Mouse (Mus musculus): ENCODE measurements around the gene Degs1. TPM values are rescaled to one million over a fixed set of nuclear protein-coding genes. Genes with fewer than 3 reads are reported as not detected.
"Not testable (repeated sequence)": the region's sequence is repeated elsewhere in the genome, so short reads cannot be mapped to it uniquely, and the experiment has no call there.

Gene Degs1
- polyA plus RNA-seq, 1 experiment from 2014 or later, result 129 TPM

DNA sequence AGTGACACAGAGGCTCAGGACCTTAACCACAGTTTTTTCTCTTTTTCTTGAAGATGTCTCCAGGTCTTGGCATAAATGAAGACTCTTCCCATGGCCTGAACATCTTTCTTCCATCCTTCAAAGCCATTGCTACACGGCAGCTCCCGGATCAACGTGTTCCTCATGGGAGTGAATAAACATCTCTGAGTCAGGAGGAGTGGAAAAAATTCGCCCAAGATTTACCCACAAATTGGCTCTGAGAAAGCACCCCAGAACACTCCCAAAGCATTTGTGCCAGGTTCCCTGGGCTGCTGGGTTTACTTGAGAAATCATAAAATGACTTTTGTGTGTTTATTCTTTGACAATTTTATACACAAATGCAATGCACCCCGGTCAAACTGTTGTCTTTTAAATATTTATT lies 20.3 kb upstream of the Degs1 start:
- H3K27ac ChIP-seq (ENCODE audit: low read length), result no peak overlapping the region
- H3K9me3 ChIP-seq (ENCODE audit: control insufficient read depth, low read length), result no peaks in the 10 kb centered on the region
- no peak overlapping the region for H3K4me2 ChIP-seq (ENCODE audit: low read depth, low read length)
- H3K4me1 ChIP-seq (ENCODE audit: control insufficient read depth, insufficient read depth, low read length), result no peaks in the 10 kb centered on the region
- no peaks in the 10 kb centered on the region for H3K27me3 ChIP-seq (replicated peaks; ENCODE audit: control insufficient read depth, insufficient read depth, low read length)
- H3K4me3 ChIP-seq (ENCODE audit: low read length), result no peak overlapping the region
- ATAC-seq, result no peak
- H3K36me3 ChIP-seq (ENCODE audit: control insufficient read depth, insufficient read depth, low read length), result no peaks in the 10 kb centered on the region
- no peak overlapping the region for H3K9ac ChIP-seq (ENCODE audit: low read depth, low read length)
- WGBS, result 83% methylated on average over 5 of the region's 5 CpGs

DNA sequence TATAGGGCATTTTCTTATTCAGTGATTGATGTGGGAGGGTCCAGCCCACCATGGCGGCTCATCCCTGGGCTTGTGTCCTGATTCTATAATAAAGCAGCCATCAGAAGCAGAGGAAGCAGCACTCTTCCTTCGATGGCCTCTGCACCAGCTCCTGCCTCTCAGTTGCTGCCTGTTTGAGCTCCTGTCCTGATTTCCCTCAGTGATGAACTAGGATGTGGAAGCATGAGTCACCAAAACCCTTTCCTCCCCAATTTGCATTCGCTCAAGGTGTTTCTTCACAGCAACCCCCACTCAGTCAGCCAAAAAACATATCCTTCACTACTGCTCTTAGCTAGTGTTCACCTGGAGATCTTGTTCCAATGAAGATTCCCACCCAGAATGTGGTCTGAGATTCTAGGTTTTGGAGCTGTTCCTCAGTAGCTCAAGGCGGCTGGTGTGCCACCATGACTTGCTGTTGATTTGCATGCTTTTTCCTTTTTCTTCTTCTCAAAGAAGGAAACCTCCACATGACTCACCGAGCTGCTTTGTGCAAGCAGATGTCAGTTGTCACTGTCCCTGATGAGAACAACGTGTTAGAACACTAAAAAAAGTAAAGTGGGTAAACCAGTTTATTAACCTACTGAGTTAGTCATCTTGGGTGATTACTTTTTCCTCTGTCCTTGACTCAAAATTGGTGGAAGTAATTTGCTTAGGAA lies 19.7 kb upstream of the Degs1 start:
- ATAC-seq, result no peak
- no peaks in the 10 kb centered on the region for H3K9me3 ChIP-seq (ENCODE audit: control insufficient read depth, low read length)
- no peaks in the 10 kb centered on the region for H3K36me3 ChIP-seq (ENCODE audit: control insufficient read depth, insufficient read depth, low read length)
- H3K27me3 ChIP-seq (replicated peaks; ENCODE audit: control insufficient read depth, insufficient read depth, low read length), result no peaks in the 10 kb centered on the region
- no peak overlapping the region for H3K9ac ChIP-seq (ENCODE audit: low read depth, low read length)
- H3K4me2 ChIP-seq (ENCODE audit: low read depth, low read length), result no peak overlapping the region
- H3K4me3 ChIP-seq (ENCODE audit: low read length), result no peak overlapping the region
- H3K27ac ChIP-seq (ENCODE audit: low read length), result no peak overlapping the region
- 83% methylated on average over 6 of the region's 6 CpGs for WGBS
- no peaks in the 10 kb centered on the region for H3K4me1 ChIP-seq (ENCODE audit: control insufficient read depth, insufficient read depth, low read length)

- Histone ChIP-seq H3K4me1 (ENCODE audit: control insufficient read depth, insufficient read depth, low read length) (no peaks in the 10 kb centered on the region), H3K9ac (ENCODE audit: low read depth, low read length) (no peak overlapping the region), H3K4me3 (ENCODE audit: low read length) (no peak overlapping the region), H3K9me3 (ENCODE audit: control insufficient read depth, low read length) (no peaks in the 10 kb centered on the region), H3K36me3 (ENCODE audit: control insufficient read depth, insufficient read depth, low read length) (no peaks in the 10 kb centered on the region), H3K4me2 (ENCODE audit: low read depth, low read length) (no peak overlapping the region), H3K27me3 (replicated peaks; ENCODE audit: control insufficient read depth, insufficient read depth, low read length) (no peaks in the 10 kb centered on the region), H3K27ac (ENCODE audit: low read length) (no peak overlapping the region)
- WGBS, result 89% methylated on average over 5 of the region's 5 CpGs
- no peak for ATAC-seq
Measured at GRCm38 (mm10) chr1:182297821-182298220, 15.2 kb upstream of the Degs1 start.

- Histone ChIP-seq H3K4me1 (ENCODE audit: control insufficient read depth, insufficient read depth, low read length) (no peaks in the 10 kb centered on the region), H3K27ac (ENCODE audit: low read length) (no peak overlapping the region), H3K4me2 (ENCODE audit: low read depth, low read length) (no peak overlapping the region), H3K36me3 (ENCODE audit: control insufficient read depth, insufficient read depth, low read length) (no peaks in the 10 kb centered on the region), H3K4me3 (ENCODE audit: low read length) (no peak overlapping the region), H3K9ac (ENCODE audit: low read depth, low read length) (no peak overlapping the region), H3K27me3 (replicated peaks; ENCODE audit: control insufficient read depth, insufficient read depth, low read length) (no peaks in the 10 kb centered on the region), H3K9me3 (ENCODE audit: control insufficient read depth, low read length) (no peaks in the 10 kb centered on the region)
- WGBS, result 79% methylated on average over 3 of the region's 3 CpGs
- no peak for ATAC-seq
Measured at GRCm38 (mm10) chr1:182297246-182297645, 14.6 kb upstream of the Degs1 start.

GRCm38 (mm10) chr1:182296816-182297215 lies 14.2 kb upstream of the Degs1 start:
- 83% methylated on average over 6 of the region's 6 CpGs for WGBS
- no peaks in the 10 kb centered on the region for H3K36me3 ChIP-seq (ENCODE audit: control insufficient read depth, insufficient read depth, low read length)
- H3K27me3 ChIP-seq (replicated peaks; ENCODE audit: control insufficient read depth, insufficient read depth, low read length), result no peaks in the 10 kb centered on the region

DNA sequence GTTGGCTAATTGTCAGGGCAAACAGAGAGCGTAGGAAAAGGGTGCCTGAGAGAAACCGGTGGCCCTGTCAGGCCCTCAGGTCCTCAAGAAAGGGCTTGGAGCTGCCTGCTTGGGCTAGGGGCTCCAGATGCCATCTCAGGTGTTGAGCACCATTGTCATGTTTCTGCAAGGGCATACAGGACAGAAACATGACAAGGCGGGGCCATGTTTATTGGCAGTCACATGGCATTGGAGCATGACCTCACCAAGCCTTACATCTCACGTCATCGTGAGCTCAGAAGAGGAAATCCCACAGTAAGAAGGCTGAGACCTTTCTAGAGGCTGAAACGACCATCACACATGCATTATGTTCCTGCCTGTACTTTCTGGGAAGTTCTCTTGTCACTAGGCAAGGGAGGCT lies 13.5 kb upstream of the Degs1 start:
- ATAC-seq, result no peak
- H3K27ac ChIP-seq (ENCODE audit: low read length), result no peak overlapping the region
- no peaks in the 10 kb centered on the region for H3K27me3 ChIP-seq (replicated peaks; ENCODE audit: control insufficient read depth, insufficient read depth, low read length)
- H3K4me1 ChIP-seq (ENCODE audit: control insufficient read depth, insufficient read depth, low read length), result no peaks in the 10 kb centered on the region
- WGBS, result 85% methylated on average over 6 of the region's 6 CpGs
- no peak overlapping the region for H3K4me3 ChIP-seq (ENCODE audit: low read length)
- H3K36me3 ChIP-seq (ENCODE audit: control insufficient read depth, insufficient read depth, low read length), result no peaks in the 10 kb centered on the region
- no peak overlapping the region for H3K4me2 ChIP-seq (ENCODE audit: low read depth, low read length)
- no peak overlapping the region for H3K9ac ChIP-seq (ENCODE audit: low read depth, low read length)
- no peaks in the 10 kb centered on the region for H3K9me3 ChIP-seq (ENCODE audit: control insufficient read depth, low read length)

More at GRCm38 (mm10) chr1:182296816-182297215, 14.2 kb upstream of the Degs1 start:
- no peak overlapping the region for H3K9ac ChIP-seq (ENCODE audit: low read depth, low read length)
- H3K27ac ChIP-seq (ENCODE audit: low read length), result no peak overlapping the region
- H3K9me3 ChIP-seq (ENCODE audit: control insufficient read depth, low read length), result no peaks in the 10 kb centered on the region
- no peaks in the 10 kb centered on the region for H3K4me1 ChIP-seq (ENCODE audit: control insufficient read depth, insufficient read depth, low read length)
- H3K4me3 ChIP-seq (ENCODE audit: low read length), result no peak overlapping the region
- no peak for ATAC-seq
- H3K4me2 ChIP-seq (ENCODE audit: low read depth, low read length), result no peak overlapping the region

GRCm38 (mm10) chr1:182292291-182292690 lies 9.7 kb upstream of the Degs1 start:
- no peak for ATAC-seq
- Histone ChIP-seq H3K4me2 (ENCODE audit: low read depth, low read length) (no peak overlapping the region), H3K27ac (ENCODE audit: low read length) (no peak overlapping the region), H3K4me1 (ENCODE audit: control insufficient read depth, insufficient read depth, low read length) (no peaks in the 10 kb centered on the region; the same call in 1 of the 2 replicates), H3K9me3 (ENCODE audit: control insufficient read depth, low read length) (no peaks in the 10 kb centered on the region), H3K9ac (ENCODE audit: low read depth, low read length) (no peak overlapping the region), H3K36me3 (ENCODE audit: control insufficient read depth, insufficient read depth, low read length) (no peaks in the 10 kb centered on the region), H3K27me3 (replicated peaks; ENCODE audit: control insufficient read depth, insufficient read depth, low read length) (no peaks in the 10 kb centered on the region), H3K4me3 (ENCODE audit: low read length) (no peak overlapping the region)
- 59% methylated on average over 4 of the region's 4 CpGs for whole genome bisulfite sequencing

GRCm38 (mm10) chr1:182290741-182291140 lies 8.1 kb upstream of the Degs1 start:
- not testable (repeated sequence) for ATAC-seq; H3K9me3 ChIP-seq (ENCODE audit: control insufficient read depth, low read length); H3K36me3 ChIP-seq (ENCODE audit: control insufficient read depth, insufficient read depth, low read length); H3K27ac ChIP-seq (ENCODE audit: low read length); H3K4me3 ChIP-seq (ENCODE audit: low read length); H3K4me1 ChIP-seq (ENCODE audit: control insufficient read depth, insufficient read depth, low read length); H3K27me3 ChIP-seq (replicated peaks; ENCODE audit: control insufficient read depth, insufficient read depth, low read length); H3K9ac ChIP-seq (ENCODE audit: low read depth, low read length); H3K4me2 ChIP-seq (ENCODE audit: low read depth, low read length)
- WGBS, result 93% methylated on average over 3 of the region's 3 CpGs

- Histone ChIP-seq H3K27me3 (replicated peaks; ENCODE audit: control insufficient read depth, insufficient read depth, low read length) (no peaks in the 10 kb centered on the region), H3K4me1 (ENCODE audit: control insufficient read depth, insufficient read depth, low read length) (no peaks in the 10 kb centered on the region; the same call in 1 of the 2 replicates), H3K4me3 (ENCODE audit: low read length) (no peak overlapping the region), H3K36me3 (ENCODE audit: control insufficient read depth, insufficient read depth, low read length) (no peaks in the 10 kb centered on the region), H3K27ac (ENCODE audit: low read length) (no peak overlapping the region), H3K9me3 (ENCODE audit: control insufficient read depth, low read length) (no peaks in the 10 kb centered on the region), H3K4me2 (ENCODE audit: low read depth, low read length) (no peak overlapping the region), H3K9ac (ENCODE audit: low read depth, low read length) (no peak overlapping the region)
- 61% methylated on average over 2 of the region's 2 CpGs for WGBS
- ATAC-seq, result no peak
Measured at GRCm38 (mm10) chr1:182289781-182290180, 7.2 kb upstream of the Degs1 start.

DNA sequence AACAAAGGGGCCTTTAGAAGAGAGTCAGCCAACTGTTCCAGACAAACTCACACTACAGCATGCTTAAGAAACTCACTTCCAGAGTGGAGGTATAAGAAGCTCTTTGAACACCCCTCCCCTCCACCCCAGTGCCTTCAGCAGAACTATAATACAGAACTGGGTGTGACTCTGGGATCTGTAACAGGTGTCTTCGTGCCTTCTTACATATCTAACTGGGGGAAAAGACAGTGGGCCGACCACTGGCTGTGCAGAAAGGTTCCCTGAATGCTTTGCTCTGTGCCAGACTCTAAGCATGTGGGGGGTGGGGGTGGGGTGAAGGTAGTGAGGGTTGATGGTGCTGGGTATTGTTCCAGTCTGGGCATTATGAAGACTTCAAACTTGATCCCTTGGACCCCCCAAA lies 6.0 kb upstream of the Degs1 start:
- Histone ChIP-seq H3K27ac (ENCODE audit: low read length) (no peak overlapping the region), H3K4me3 (ENCODE audit: low read length) (no peak overlapping the region), H3K9ac (ENCODE audit: low read depth, low read length) (no peak overlapping the region), H3K4me1 (ENCODE audit: control insufficient read depth, insufficient read depth, low read length) (no peaks in the 10 kb centered on the region; the same call in 1 of the 2 replicates), H3K4me2 (ENCODE audit: low read depth, low read length) (no peak overlapping the region), H3K9me3 (ENCODE audit: control insufficient read depth, low read length) (no peaks in the 10 kb centered on the region), H3K36me3 (ENCODE audit: control insufficient read depth, insufficient read depth, low read length) (no peaks in the 10 kb centered on the region), H3K27me3 (replicated peaks; ENCODE audit: control insufficient read depth, insufficient read depth, low read length) (no peaks in the 10 kb centered on the region)
- ATAC-seq, result no peak
- 50% methylated on average over 2 of the region's 2 CpGs for WGBS

All from intestine, embryonic 16.5 days (tissue).